Comparison of ENCODE assay signal across 20 mouse cellular contexts in genomic region chr10:122587541-122587940, GRCm38 (mm10).
DNase-seq lines count a peak whose midpoint lies in the region; ATAC-seq and TF ChIP-seq lines count a peak whose summit lies in the region.
"Had no signal": no experiment of that assay in that cellular context is flagged by ENCODE, and none has a peak within 500 bp of the region (broad histone marks: within the 10 kb centered on the region; RNA-seq: fewer than 3 reads in every experiment).

No protein-coding gene starts in this region.

- TF ChIP-seq POLR2A in limb, embryonic 14.5 days (IDR thresholded peaks at IDR 0.05; ENCODE audit: borderline replicate concordance, extremely low read depth, insufficient read depth, insufficient read length): no peak

- intact Hi-C loops in gastrocnemius, adult 2 months (cut with DNase I): no loop called here

- TF ChIP-seq CTCF in gastrocnemius, adult 2 months (IDR thresholded peaks at IDR 0.05): no peak

- H3K4me1 ChIP-seq in limb, embryonic 14.5 days (ENCODE audit: control insufficient read depth, insufficient read depth, low read length): 0 out of 2 replicates have a peak, but pooled peaks cover 2% of the 10 kb centered on the region
- H3K4me1 ChIP-seq in limb, embryonic 10.5 days: no peaks in the 10 kb centered on the region
- H3K4me1 ChIP-seq in neural tube, embryonic 15.5 days: peaks cover 10% of the 10 kb centered on the region
- H3K4me1 ChIP-seq: forebrain, embryonic 15.5 days; heart, embryonic 15.5 days; intestine, embryonic 15.5 days had no signal

- H3K9me3 ChIP-seq in limb, embryonic 14.5 days (ENCODE audit: control insufficient read depth, low read length): no peaks in the 10 kb centered on the region
- H3K9me3 ChIP-seq in limb, embryonic 10.5 days (replicated peaks): no peaks in the 10 kb centered on the region
- no peaks in the 10 kb centered on the region for H3K9me3 ChIP-seq in neural tube, embryonic 15.5 days (replicated peaks)
- H3K9me3 ChIP-seq: forebrain, embryonic 15.5 days; heart, embryonic 15.5 days; hindbrain, embryonic 10.5 days; intestine, embryonic 15.5 days had no signal

- H3K4me2 ChIP-seq in limb, embryonic 14.5 days (replicated peaks; ENCODE audit: low read depth, low read length, severe bottlenecking): no peak overlapping the region
- no peak overlapping the region for H3K4me2 ChIP-seq in neural tube, embryonic 15.5 days
- H3K4me2 ChIP-seq: forebrain, embryonic 15.5 days; heart, embryonic 11.5 days; heart, embryonic 15.5 days; intestine, embryonic 15.5 days had no signal

- no peak overlapping the region for H3K4me3 ChIP-seq in gastrocnemius, adult 2 months
- no peak overlapping the region for H3K4me3 ChIP-seq in limb, embryonic 14.5 days (replicated peaks; ENCODE audit: low read length)
- H3K4me3 ChIP-seq in limb, embryonic 10.5 days: no peak overlapping the region
- no peak overlapping the region for H3K4me3 ChIP-seq in neural tube, embryonic 15.5 days (replicated peaks)
- H3K4me3 ChIP-seq: forebrain, embryonic 15.5 days; heart, adult 2 months; heart, embryonic 15.5 days; hindbrain, embryonic 10.5 days; intestine, embryonic 15.5 days had no signal

- no peaks in the 10 kb centered on the region for H3K27me3 ChIP-seq in limb, embryonic 14.5 days (ENCODE audit: control insufficient read depth, insufficient read depth, low read length)
- no peaks in the 10 kb centered on the region for H3K27me3 ChIP-seq in limb, embryonic 10.5 days (ENCODE audit: low read depth, poor library complexity, severe bottlenecking)
- H3K27me3 ChIP-seq in neural tube, embryonic 15.5 days (replicated peaks): no peaks in the 10 kb centered on the region
- H3K27me3 ChIP-seq: CH12.LX; forebrain, embryonic 15.5 days; heart, embryonic 15.5 days; intestine, embryonic 15.5 days had no signal

- DNase-seq in gastrocnemius, adult 2 months: peak; percentile 23
- no peak for DNase-seq in gastrocnemius, adult 8-10 months (ENCODE audit: low spot score in 2 of 2)
- peak; percentile 14 for DNase-seq in limb, embryonic 14.5 days (ENCODE audit: low spot score)
- no peak for DNase-seq in limb, embryonic 10.5 days (ENCODE audit: low spot score)
- no peak for DNase-seq in adrenal gland, adult 2 months
- DNase-seq: adrenal gland, postnatal 25 days; cerebellum, adult 2 months; gastrocnemius, postnatal 25 days; heart, adult 2 months; heart, postnatal 14 days had no signal

- ATAC-seq in limb, embryonic 14.5 days (ENCODE audit: low FRiP score, low read depth): no peak
- peak; percentile 44; the same call in 1 of the 2 replicates for ATAC-seq in granulocyte monocyte progenitor cell, adult 5-6 weeks (replicated peaks; ENCODE audit: poor library complexity, severe bottlenecking)
- ATAC-seq in neural tube, embryonic 15.5 days (ENCODE audit: low FRiP score): 0 out of 2 replicates have a peak, but pooled peaks have one; percentile 65
- ATAC-seq: activated CD4-positive, CD25-positive, alpha-beta regulatory T cell, adult 4 months; forebrain, embryonic 15.5 days; intestine, embryonic 15.5 days; Patski had no signal

- H3K27ac ChIP-seq in gastrocnemius, adult 2 months: no peak overlapping the region
- H3K27ac ChIP-seq in limb, embryonic 14.5 days (replicated peaks; ENCODE audit: low read depth, low read length): no peak overlapping the region
- H3K27ac ChIP-seq in limb, embryonic 10.5 days: no peak overlapping the region
- no peak overlapping the region for H3K27ac ChIP-seq in neural tube, embryonic 15.5 days (replicated peaks)
- H3K27ac ChIP-seq: forebrain, embryonic 15.5 days; heart, adult 2 months; heart, embryonic 15.5 days; hindbrain, embryonic 10.5 days; intestine, embryonic 15.5 days had no signal

- no peak overlapping the region for H3K9ac ChIP-seq in limb, embryonic 14.5 days (ENCODE audit: low read depth, low read length, severe bottlenecking)
- H3K9ac ChIP-seq in neural tube, embryonic 15.5 days (replicated peaks): no peak overlapping the region
- H3K9ac ChIP-seq: forebrain, embryonic 15.5 days; heart, embryonic 15.5 days; intestine, embryonic 15.5 days had no signal

- WGBS in limb, embryonic 14.5 days: 21% methylated on average over 3 of the region's 3 CpGs
- WGBS in limb, embryonic 10.5 days: 70% methylated on average over 3 of the region's 3 CpGs
- 42% methylated on average over 3 of the region's 3 CpGs for WGBS in neural tube, embryonic 15.5 days

- no peaks in the 10 kb centered on the region for H3K36me3 ChIP-seq in limb, embryonic 14.5 days (ENCODE audit: control insufficient read depth, insufficient read depth, low read length)
- H3K36me3 ChIP-seq in limb, embryonic 10.5 days: no peaks in the 10 kb centered on the region
- no peaks in the 10 kb centered on the region for H3K36me3 ChIP-seq in neural tube, embryonic 15.5 days
- H3K36me3 ChIP-seq: forebrain, embryonic 15.5 days; heart, embryonic 15.5 days; hindbrain, embryonic 10.5 days; intestine, embryonic 15.5 days had no signal

Comparison
In these comparisons a context has a peak if more than half of its experiments do, and no peak if none do; other contexts are left out.
1. DNase-seq: peak in gastrocnemius, adult 2 months (single experiment) and limb, embryonic 14.5 days (single experiment); none in gastrocnemius, adult 8-10 months (0 of 2), limb, embryonic 10.5 days (single experiment) and adrenal gland, adult 2 months (single experiment).